Mouse (Mus musculus): ENCODE data around the gene Olfr1272. TPM values are rescaled to one million over a fixed set of nuclear protein-coding genes. Genes with fewer than 3 reads are reported as not detected.

Gene Olfr1272
- not detected in 2 replicates for polyA plus RNA-seq (2012)

GRCm38 (mm10) chr2:90292741-90293140 lies at the start of gene Olfr1272:
Gene Olfr1272 (minus strand): TSS chr2:90292841.

GRCm38 (mm10) chr2:90321900-90322299 lies 29.3 kb upstream of the Olfr1272 start, which contains the start of gene Gm13769:
Gene Gm13769 (plus strand): TSS chr2:90322200.

DNA sequence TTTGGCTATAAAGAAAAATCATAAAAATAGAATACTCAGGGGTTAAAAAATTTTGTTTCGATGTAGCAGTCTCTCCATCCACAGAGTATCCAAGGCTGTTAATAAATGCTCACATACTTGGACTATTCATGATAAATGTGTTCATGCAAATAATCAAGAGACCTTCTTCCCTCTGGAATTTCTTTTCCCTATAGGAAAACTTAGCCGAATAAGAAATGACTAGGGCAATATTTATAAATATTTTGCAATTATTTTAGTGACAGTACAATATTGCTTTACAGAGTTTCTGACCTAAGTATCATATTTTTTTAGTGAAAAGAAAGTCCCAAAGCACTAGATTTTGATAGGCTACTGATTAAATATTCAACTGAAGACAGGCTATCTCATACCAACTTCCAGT lies 21.7 kb downstream of the Olfr1272 start, which contains the start of gene Olfr1271:
TSS of gene Olfr1271 (minus strand) at position 101 of the 400 bp plus-strand sequence.

DNA sequence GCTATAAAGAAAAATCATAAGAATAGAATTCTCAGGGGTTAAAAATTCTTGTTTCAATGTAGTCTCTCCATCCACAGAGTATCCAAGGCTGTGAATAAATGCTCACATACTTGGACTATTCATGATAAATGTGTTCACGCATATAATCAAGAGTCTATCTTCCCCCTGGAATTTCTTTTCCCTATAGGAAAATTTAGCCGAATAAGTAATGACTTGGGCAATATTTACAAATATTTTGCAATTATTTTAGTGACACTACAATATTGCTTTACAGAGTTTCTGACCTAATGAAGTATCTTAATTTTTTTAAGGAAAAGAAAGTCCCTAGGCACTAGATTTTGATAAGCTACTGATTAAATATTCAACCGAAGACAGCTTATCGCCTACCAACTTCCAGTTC lies 35.1 kb downstream of the Olfr1272 start, which contains the start of gene Olfr142:
TSS of gene Olfr142 (minus strand) at position 101 of the 400 bp plus-strand sequence.

Other genes starting within 250 kb of the Olfr1272 start
- gene Olfr140, start 229.2 kb downstream of the Olfr1272 start, polyA plus RNA-seq (2012) = 0.08 TPM in 1 of 2 replicates, not detected in the other
- not detected in 2 replicates for gene Olfr1269, start 171.4 kb downstream of the Olfr1272 start, polyA plus RNA-seq (2012)
- gene Olfr32, start 150.5 kb downstream of the Olfr1272 start, polyA plus RNA-seq (2012) = 0.02 TPM in 1 of 2 replicates, not detected in the other
- gene Olfr1270, start 139.8 kb downstream of the Olfr1272 start, polyA plus RNA-seq (2012) = 0.02 TPM in 1 of 2 replicates, not detected in the other
- gene Olfr1506, start 68.3 kb downstream of the Olfr1272 start, polyA plus RNA-seq (2012) = not detected in 2 replicates
- not detected in 2 replicates for gene Olfr142, start 35.2 kb downstream of the Olfr1272 start, polyA plus RNA-seq (2012)
- not detected in 2 replicates for gene Olfr1271, start 21.8 kb downstream of the Olfr1272 start, polyA plus RNA-seq (2012)
- gene Gm13769, start 29.4 kb upstream of the Olfr1272 start, polyA plus RNA-seq (2012) = 0.10 TPM in 1 of 2 replicates, not detected in the other
- not detected in 2 replicates for gene Olfr1274-ps, start 105.8 kb upstream of the Olfr1272 start, polyA plus RNA-seq (2012)